Mouse (Mus musculus): Measurements from ENCODE around the gene Gm49394. TPM values are rescaled to one million over a fixed set of nuclear protein-coding genes. Genes with fewer than 3 reads are reported as not detected.

The Gm49394 gene
- not detected in 2 replicates for polyA plus RNA-seq (2016; fragmentation: Nextera tagmentation; extraction: Ambion mirVana)

- H3K27me3 ChIP-seq (ENCODE audit: poor library complexity, severe bottlenecking), result peaks cover 28% of the 10 kb centered on the region
- no peaks in the 10 kb centered on the region for H3K4me1 ChIP-seq
- peaks cover 14% of the 10 kb centered on the region for H3K36me3 ChIP-seq (replicated peaks)
- peaks cover 47% of the 10 kb centered on the region for H3K9me3 ChIP-seq
- WGBS, result 84% methylated on average over 23 of the region's 23 CpGs
- H3K4me3 ChIP-seq, result no peak within 1 kb of the TSS
- no peak within 1 kb of the TSS for H3K27ac ChIP-seq
- DNase-seq (ENCODE audit: extremely low spot score, low spot score), result peak; percentile 12
These were observed at the start of gene Gm49394 for GRCm38 (mm10) chr7:142669751-142670625. Gene Gm49394, minus strand, starts transcription at chr7:142669942.

GRCm38 (mm10) chr7:142714783-142715498 is 45.2 kb upstream of the Gm49394 start:
- Histone ChIP-seq H3K36me3 (replicated peaks) (no peaks in the 10 kb centered on the region), H3K27ac (peak overlapping the region; percentile 83), H3K4me1 (peaks cover 5% of the 10 kb centered on the region), H3K4me3 (peak overlapping the region; percentile 41), H3K27me3 (ENCODE audit: poor library complexity, severe bottlenecking) (no peaks in the 10 kb centered on the region), H3K9me3 (no peaks in the 10 kb centered on the region)
- peak; percentile 53 for DNase-seq (ENCODE audit: extremely low spot score, low spot score)
- WGBS, result 14% methylated on average over 8 of the region's 8 CpGs

- Histone ChIP-seq H3K27ac (no peak overlapping the region), H3K36me3 (replicated peaks) (no peaks in the 10 kb centered on the region), H3K9me3 (no peaks in the 10 kb centered on the region), H3K4me1 (no peaks in the 10 kb centered on the region), H3K27me3 (ENCODE audit: poor library complexity, severe bottlenecking) (no peaks in the 10 kb centered on the region), H3K4me3 (no peak overlapping the region)
- 76% methylated on average over 2 of the region's 2 CpGs for WGBS
- DNase-seq (ENCODE audit: extremely low spot score, low spot score), result no peak
These were observed 37.1 kb upstream of the Gm49394 start for GRCm38 (mm10) chr7:142706873-142707272.

- no peaks in the 10 kb centered on the region for H3K36me3 ChIP-seq (replicated peaks)
- no peak for DNase-seq (ENCODE audit: extremely low spot score, low spot score)
- WGBS, result 70% methylated on average over 5 of the region's 5 CpGs
- H3K9me3 ChIP-seq, result no peaks in the 10 kb centered on the region
- H3K27me3 ChIP-seq (ENCODE audit: poor library complexity, severe bottlenecking), result no peaks in the 10 kb centered on the region
- no peak overlapping the region for H3K27ac ChIP-seq
- no peaks in the 10 kb centered on the region for H3K4me1 ChIP-seq
- H3K4me3 ChIP-seq, result no peak overlapping the region
These were observed 29.7 kb upstream of the Gm49394 start for GRCm38 (mm10) chr7:142699334-142699860.

GRCm38 (mm10) chr7:142678611-142679010 is 8.9 kb upstream of the Gm49394 start:
- H3K4me1 ChIP-seq, result no peaks in the 10 kb centered on the region
- no peaks in the 10 kb centered on the region for H3K36me3 ChIP-seq (replicated peaks)
- no peak for DNase-seq (ENCODE audit: extremely low spot score, low spot score)
- H3K9me3 ChIP-seq, result no peaks in the 10 kb centered on the region
- no peak overlapping the region for H3K27ac ChIP-seq
- 89% methylated on average over 3 of the region's 3 CpGs for whole genome bisulfite sequencing
- H3K4me3 ChIP-seq, result no peak overlapping the region
- H3K27me3 ChIP-seq (ENCODE audit: poor library complexity, severe bottlenecking), result peaks cover 6% of the 10 kb centered on the region; the same call in 1 of the 2 replicates

GRCm38 (mm10) chr7:142675644-142676043 is 5.9 kb upstream of the Gm49394 start:
- DNase-seq (ENCODE audit: extremely low spot score, low spot score), result peak; percentile 53
- Histone ChIP-seq H3K36me3 (replicated peaks) (no peaks in the 10 kb centered on the region), H3K4me1 (no peaks in the 10 kb centered on the region), H3K9me3 (peaks cover 15% of the 10 kb centered on the region), H3K4me3 (no peak overlapping the region), H3K27me3 (ENCODE audit: poor library complexity, severe bottlenecking) (peaks cover 6% of the 10 kb centered on the region; the same call in 1 of the 2 replicates), H3K27ac (no peak overlapping the region)
- 11% methylated on average over 3 of the region's 3 CpGs for WGBS

- H3K4me1 ChIP-seq, result no peaks in the 10 kb centered on the region
- DNase-seq (ENCODE audit: extremely low spot score, low spot score), result no peak
- no peak overlapping the region for H3K4me3 ChIP-seq
- no peak overlapping the region for H3K27ac ChIP-seq
- H3K9me3 ChIP-seq, result peaks cover 20% of the 10 kb centered on the region
- H3K36me3 ChIP-seq (replicated peaks), result no peaks in the 10 kb centered on the region
- 79% methylated on average over 6 of the region's 6 CpGs for WGBS
- H3K27me3 ChIP-seq (ENCODE audit: poor library complexity, severe bottlenecking), result peaks cover 6% of the 10 kb centered on the region; the same call in 1 of the 2 replicates
These were observed 5.4 kb upstream of the Gm49394 start for GRCm38 (mm10) chr7:142675141-142675540.

GRCm38 (mm10) chr7:142672120-142672519 is 2.4 kb upstream of the Gm49394 start:
- peaks cover 47% of the 10 kb centered on the region for H3K9me3 ChIP-seq
- H3K27me3 ChIP-seq (ENCODE audit: poor library complexity, severe bottlenecking), result peaks cover 12% of the 10 kb centered on the region
- peak; percentile 41 for DNase-seq (ENCODE audit: extremely low spot score, low spot score)
- H3K4me1 ChIP-seq, result no peaks in the 10 kb centered on the region
- no peak overlapping the region for H3K27ac ChIP-seq
- peaks cover 14% of the 10 kb centered on the region for H3K36me3 ChIP-seq (replicated peaks)
- no peak overlapping the region for H3K4me3 ChIP-seq
- 16% methylated on average over 4 of the region's 4 CpGs for WGBS

GRCm38 (mm10) chr7:142671067-142671466 is 1.3 kb upstream of the Gm49394 start:
- Histone ChIP-seq H3K9me3 (peaks cover 47% of the 10 kb centered on the region), H3K4me1 (no peaks in the 10 kb centered on the region), H3K4me3 (no peak overlapping the region), H3K27me3 (ENCODE audit: poor library complexity, severe bottlenecking) (peaks cover 17% of the 10 kb centered on the region), H3K27ac (no peak overlapping the region), H3K36me3 (replicated peaks) (peaks cover 14% of the 10 kb centered on the region)
- WGBS, result 97% methylated on average over 1 of the region's 1 CpGs
- DNase-seq (ENCODE audit: extremely low spot score, low spot score), result no peak

GRCm38 (mm10) chr7:142668328-142668727 is 1.4 kb downstream of the Gm49394 start:
- H3K4me1 ChIP-seq, result peaks cover 11% of the 10 kb centered on the region; the same call in 1 of the 2 replicates
- no peak overlapping the region for H3K27ac ChIP-seq
- H3K27me3 ChIP-seq (ENCODE audit: poor library complexity, severe bottlenecking), result peaks cover 44% of the 10 kb centered on the region
- peak; percentile 11 for DNase-seq (ENCODE audit: extremely low spot score, low spot score)
- no peak overlapping the region for H3K4me3 ChIP-seq
- WGBS, result 86% methylated on average over 1 of the region's 1 CpGs
- H3K9me3 ChIP-seq, result peaks cover 47% of the 10 kb centered on the region
- H3K36me3 ChIP-seq (replicated peaks), result peaks cover 14% of the 10 kb centered on the region

- peaks cover 14% of the 10 kb centered on the region for H3K36me3 ChIP-seq (replicated peaks)
- H3K27me3 ChIP-seq (ENCODE audit: poor library complexity, severe bottlenecking), result peaks cover 52% of the 10 kb centered on the region
- peaks cover 11% of the 10 kb centered on the region; the same call in 1 of the 2 replicates for H3K4me1 ChIP-seq
- DNase-seq (ENCODE audit: extremely low spot score, low spot score), result peak; percentile 11
- H3K27ac ChIP-seq, result no peak overlapping the region
- peaks cover 47% of the 10 kb centered on the region for H3K9me3 ChIP-seq
- WGBS, result 91% methylated on average over 18 of the region's 18 CpGs
- no peak overlapping the region for H3K4me3 ChIP-seq
These were observed 2.2 kb downstream of the Gm49394 start for GRCm38 (mm10) chr7:142667521-142667920.

- peaks cover 14% of the 10 kb centered on the region for H3K36me3 ChIP-seq (replicated peaks)
- peaks cover 42% of the 10 kb centered on the region for H3K9me3 ChIP-seq
- peaks cover 61% of the 10 kb centered on the region for H3K27me3 ChIP-seq (ENCODE audit: poor library complexity, severe bottlenecking)
- peaks cover 11% of the 10 kb centered on the region; the same call in 1 of the 2 replicates for H3K4me1 ChIP-seq
- no peak within 1 kb of the TSS for H3K4me3 ChIP-seq
- no peak within 1 kb of the TSS for H3K27ac ChIP-seq
- 80% methylated on average over 2 of the region's 2 CpGs for WGBS
- DNase-seq (ENCODE audit: extremely low spot score, low spot score), result peak; percentile 12
These were observed 3.1 kb downstream of the Gm49394 start, which contains the start of gene Igf2 for GRCm38 (mm10) chr7:142666659-142667058. Gene Igf2, minus strand, starts transcription at chr7:142666816.

Measured in forebrain, embryonic 10.5 days (tissue).